Comparison of ENCODE assay signal across 8 mouse cellular contexts in genomic region chr12:54191608-54192304, GRCm38 (mm10). TPM values are rescaled to one million over a fixed set of nuclear protein-coding genes. Genes with fewer than 3 reads are reported as not detected.
DNase-seq lines count a peak whose midpoint lies in the region; ATAC-seq lines count a peak whose summit lies in the region.

No protein-coding gene starts in this region.

- 4% methylated on average over 19 of the region's 19 CpGs for WGBS in hindbrain, embryonic 14.5 days

- peak overlapping the region; percentile 25; the same call in 1 of the 2 replicates for H3K9ac ChIP-seq in hindbrain, embryonic 14.5 days

- no peaks in the 10 kb centered on the region for H3K9me3 ChIP-seq in hindbrain, embryonic 14.5 days (ENCODE audit: control insufficient read depth, low read length)

- H3K27ac ChIP-seq in hindbrain, embryonic 14.5 days: peak overlapping the region; percentile 22; the same call in 1 of the 2 replicates

- DNase-seq in R1 (ENCODE audit: low read depth, low spot score): peak; percentile 79
- peak; percentile 75 to 85 for DNase-seq in cerebellum, postnatal 25 days
- peak; percentile 78 to 79 for DNase-seq in frontal cortex, postnatal 36 days (ENCODE audit: low spot score in 2 of 2)
- DNase-seq in hindbrain, embryonic 14.5 days (ENCODE audit: low spot score): peak; percentile 90
- DNase-seq in layer of hippocampus, postnatal 36 days: peak; percentile 63 to 76
- DNase-seq in lung, postnatal 14 days: peak; percentile 88
- DNase-seq in retina, adult 2 months (ENCODE audit: low read depth, low spot score): peak; percentile 41
- DNase-seq in urinary bladder, postnatal 10 days (ENCODE audit: low spot score): peak; percentile 68

- H3K4me1 ChIP-seq in hindbrain, embryonic 14.5 days (replicated peaks; ENCODE audit: control insufficient read depth, insufficient read depth, low read length): peaks cover 20% of the 10 kb centered on the region

- peak; percentile 93 for ATAC-seq in hindbrain, embryonic 14.5 days (ENCODE audit: low FRiP score)

- no peaks in the 10 kb centered on the region for H3K36me3 ChIP-seq in hindbrain, embryonic 14.5 days (replicated peaks; ENCODE audit: control insufficient read depth, insufficient read depth)

- H3K4me2 ChIP-seq in hindbrain, embryonic 14.5 days (replicated peaks): peak overlapping the region; percentile 50

- H3K4me3 ChIP-seq in hindbrain, embryonic 14.5 days (replicated peaks; ENCODE audit: low read length): peak overlapping the region; percentile 17

- H3K27me3 ChIP-seq in hindbrain, embryonic 14.5 days (ENCODE audit: control insufficient read depth, insufficient read depth, low read length): no peaks in the 10 kb centered on the region

RNA-seq across cellular contexts. Expression of gene Egln3, which starts 11.9 kb away (rescaled TPM):
- polyA plus RNA-seq in hindbrain, embryonic 14.5 days (2014; fragmentation: Nextera tagmentation; extraction: Ambion mirVana): 6.5 and 6.9 TPM in 2 replicates
- total RNA-seq in layer of hippocampus, postnatal 36 days (2021): 1 to 10 TPM; 4.9 to 5.2 TPM

Comparison
In these comparisons a context has a peak if more than half of its experiments do, and no peak if none do; other contexts are left out.
1. Peak in every context shown above with its lines: DNase-seq, ATAC-seq, H3K4me3 ChIP-seq and H3K27ac ChIP-seq.